Mouse (Mus musculus): ENCODE data around the gene Sprr2i. TPM values are rescaled to one million over a fixed set of nuclear protein-coding genes. Genes with fewer than 3 reads are reported as not detected.

The Sprr2i gene
- not detected for total RNA-seq (2021)
- long read RNA-seq, experiment 1 = 0 reads
- long read RNA-seq, experiment 2 = 0 reads

DNA sequence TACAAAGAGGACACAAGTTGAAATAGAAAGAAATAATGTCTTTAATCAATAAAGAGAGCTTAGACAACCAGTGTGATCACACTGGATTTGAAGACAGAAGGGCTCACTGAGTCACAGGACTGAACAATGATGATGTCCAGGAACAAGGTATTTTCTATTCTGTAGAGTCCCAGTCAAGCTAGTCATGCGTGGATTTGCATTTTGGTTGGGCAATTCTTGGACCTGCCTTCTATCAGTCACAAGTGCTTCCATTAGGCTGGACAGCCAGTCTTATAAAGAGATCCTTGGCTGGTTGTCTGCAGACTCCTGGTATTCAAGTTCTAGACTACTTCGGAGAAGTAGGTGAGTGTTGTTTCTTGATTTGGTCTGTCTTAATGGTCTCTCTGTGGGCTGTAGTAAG, at the start of gene Sprr2i:
Gene Sprr2i (plus strand): TSS at position 301 of the 400 bp plus-strand sequence.
- no peak for DNase-seq (ENCODE audit: low spot score in 2 of 2)

DNA sequence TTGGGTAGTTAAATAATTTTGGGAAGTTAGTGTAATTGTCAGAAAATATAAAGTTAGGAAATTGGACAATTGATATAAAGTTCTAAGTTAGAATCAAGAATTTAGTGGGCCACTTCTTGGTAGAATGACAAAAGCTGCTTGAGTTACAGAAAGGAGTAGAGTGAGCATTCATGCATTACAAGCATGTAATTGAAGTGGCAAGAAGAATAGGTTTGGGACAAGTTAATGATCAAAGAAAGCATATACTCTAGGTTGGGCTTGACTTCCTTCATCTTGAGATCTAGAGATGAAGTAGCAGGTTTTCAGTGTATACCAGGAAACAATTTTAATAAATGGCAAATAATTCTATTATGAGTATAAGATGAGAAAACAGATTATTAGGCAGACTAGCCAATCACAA, 46.2 kb upstream of the Sprr2i start:
- DNase-seq (ENCODE audit: low spot score in 2 of 2) = no peak

- no peak for DNase-seq (ENCODE audit: low spot score in 2 of 2)
Observed at GRCm38 (mm10) chr3:92364887-92365286, 42.9 kb upstream of the Sprr2i start, which contains the start of gene Sprr2f. TSS of gene Sprr2f (plus strand) at chr3:92365187.

DNA sequence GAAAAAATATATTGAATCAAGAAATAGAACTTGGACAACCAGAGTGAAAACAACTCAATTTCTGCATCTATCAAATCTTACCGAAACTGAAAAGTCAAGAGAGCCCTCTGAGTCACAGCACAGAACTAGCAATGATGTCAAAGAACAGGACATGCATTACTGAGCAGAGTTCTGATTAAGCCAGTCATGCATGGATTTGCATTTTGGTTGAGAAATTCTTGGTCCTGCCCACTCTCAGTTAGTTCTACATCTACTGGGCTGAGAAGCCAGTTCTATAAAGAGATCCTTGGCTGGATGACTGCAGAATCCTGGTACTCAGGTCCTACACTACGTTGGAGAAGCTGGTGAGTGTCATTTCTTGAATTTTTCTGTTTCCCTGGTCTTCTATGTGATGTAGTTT, 34.2 kb upstream of the Sprr2i start:
- DNase-seq (ENCODE audit: low spot score in 2 of 2) = no peak

DNA sequence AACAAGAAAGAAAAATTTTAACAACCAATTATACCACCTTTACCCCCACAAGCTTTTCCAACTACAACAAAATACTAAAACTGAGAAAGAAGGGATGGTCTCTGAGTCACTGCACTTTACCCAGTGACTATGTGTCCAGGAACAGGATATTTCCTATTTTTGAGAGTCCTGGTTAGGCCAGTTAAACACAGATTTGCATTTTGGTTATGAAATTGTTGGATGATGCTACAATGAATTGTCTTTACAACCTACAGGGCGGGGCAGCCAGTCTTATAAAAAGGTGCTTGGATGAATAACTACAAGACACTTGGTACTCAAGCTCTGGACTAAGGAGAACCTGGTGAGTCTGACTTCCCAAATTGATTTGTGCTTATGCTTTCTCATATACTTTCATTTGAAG, 22.4 kb upstream of the Sprr2i start, which contains the start of gene Sprr2h:
Gene Sprr2h (plus strand): TSS at position 301 of the 400 bp plus-strand sequence.
- no peak for DNase-seq (ENCODE audit: low spot score in 2 of 2)

GRCm38 (mm10) chr3:92394301-92394700, 13.5 kb upstream of the Sprr2i start:
- no peak for DNase-seq (ENCODE audit: low spot score in 2 of 2)

DNA sequence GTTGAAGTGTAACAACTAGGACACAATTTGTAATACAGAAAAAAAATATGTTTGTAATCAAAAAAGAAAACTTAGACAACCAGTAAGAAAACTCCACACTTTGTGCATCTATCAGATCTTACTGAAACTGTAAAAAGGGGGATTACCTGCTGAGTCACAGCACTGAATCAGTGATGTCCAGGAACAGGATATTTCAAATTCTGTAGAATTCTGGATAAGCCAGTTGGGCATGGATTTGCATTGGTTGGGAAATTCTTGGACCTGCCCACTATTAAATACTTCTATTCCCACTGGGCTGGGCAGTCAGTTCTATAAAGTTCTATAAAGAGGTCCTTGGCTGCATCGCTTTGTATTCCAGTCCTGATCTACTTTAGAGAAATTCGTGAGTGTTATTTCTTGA, 10.0 kb downstream of the Sprr2i start, which contains the start of gene Sprr2j-ps:
Gene Sprr2j-ps (plus strand): TSS at position 301 of the 400 bp plus-strand sequence.
- DNase-seq (ENCODE audit: low spot score in 2 of 2) = no peak

DNA sequence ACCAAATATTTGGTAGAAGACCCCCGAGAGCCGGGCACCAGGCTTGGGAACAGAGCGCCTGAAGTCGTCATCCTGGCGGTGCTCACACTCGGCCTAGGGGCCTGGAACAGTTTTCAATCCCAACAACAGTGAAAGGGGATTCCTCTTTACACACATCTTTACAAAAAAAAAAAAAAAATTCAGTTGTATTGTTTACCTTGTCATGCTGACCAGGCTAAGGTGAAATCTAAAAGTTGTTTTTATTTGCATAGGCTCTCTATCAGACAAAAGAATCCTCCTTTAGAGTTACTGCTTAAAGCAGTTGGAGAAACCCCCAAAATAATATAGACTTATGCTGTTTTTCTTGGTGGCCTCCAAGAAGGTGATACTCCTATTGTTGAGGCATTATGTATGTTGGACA, 21.5 kb downstream of the Sprr2i start, which contains the start of gene Gm9774:
Gene Gm9774 (minus strand): TSS at position 101 of the 400 bp plus-strand sequence.
- no peak for DNase-seq (ENCODE audit: low spot score in 2 of 2)

GRCm38 (mm10) chr3:92432282-92432681, 24.5 kb downstream of the Sprr2i start, which contains the start of gene Sprr2k:
TSS of gene Sprr2k (plus strand) at chr3:92432582.
- no peak for DNase-seq (ENCODE audit: low spot score in 2 of 2)

DNA sequence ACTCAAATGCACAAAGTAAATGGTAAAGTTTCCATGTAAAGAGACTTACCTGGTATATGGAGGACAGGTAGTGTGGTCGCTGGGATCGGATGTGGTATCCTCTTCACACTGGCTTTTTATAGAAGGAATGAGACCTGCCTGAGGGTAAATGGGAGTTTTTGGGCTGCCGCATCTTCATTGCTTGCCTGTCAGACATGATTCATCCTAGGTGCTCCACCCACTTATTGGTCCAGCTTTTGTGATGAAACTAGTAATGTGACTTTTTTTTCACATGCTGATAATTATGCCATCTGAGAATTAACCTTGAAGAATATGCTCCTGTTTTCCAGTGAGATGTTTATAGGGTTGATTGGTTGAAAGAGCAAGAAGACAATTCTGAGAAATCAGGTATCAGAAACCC, 30.9 kb downstream of the Sprr2i start, which contains the start of gene Sprr1b:
Gene Sprr1b (minus strand): TSS at position 101 of the 400 bp plus-strand sequence.
- no peak for DNase-seq (ENCODE audit: low spot score in 2 of 2)

DNA sequence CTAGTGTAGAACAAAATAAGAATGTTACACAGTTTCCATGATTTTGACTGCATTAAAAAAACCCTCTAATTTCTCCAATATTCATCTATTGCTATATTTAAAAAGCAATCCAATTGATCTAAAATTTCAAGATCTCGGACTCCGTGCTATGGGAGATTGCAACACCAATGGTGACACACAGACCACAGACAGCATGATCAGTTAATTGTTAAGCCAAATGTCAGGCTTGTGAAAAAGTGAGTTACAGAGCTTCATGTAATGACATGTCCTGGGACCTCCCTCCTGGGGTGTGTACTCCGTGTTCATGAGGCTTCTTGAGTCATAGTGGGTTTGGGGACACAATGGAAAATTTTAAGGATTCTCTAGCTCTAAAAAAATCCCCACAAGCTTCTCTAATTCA, 32.4 kb downstream of the Sprr2i start:
- DNase-seq (ENCODE audit: low spot score in 2 of 2) = no peak

DNA sequence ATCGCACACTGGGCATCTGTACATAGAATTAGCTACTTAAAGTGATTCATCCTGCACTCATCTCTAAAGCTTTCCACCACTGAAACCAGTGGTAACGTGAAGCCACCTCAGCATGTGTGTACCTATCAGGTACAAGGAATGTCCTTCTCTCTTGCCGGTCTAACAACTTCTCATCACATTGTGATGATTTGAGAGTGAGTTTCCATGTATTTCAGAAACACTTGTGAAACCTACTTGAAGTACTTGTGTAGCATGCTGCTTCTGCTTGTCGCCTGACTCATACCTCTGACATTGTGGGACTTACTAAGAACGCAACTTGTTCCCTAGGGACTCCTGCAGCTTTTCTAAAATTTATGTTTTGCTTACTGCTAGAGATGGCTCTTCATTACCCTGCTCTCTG, 47.4 kb downstream of the Sprr2i start:
- no peak for DNase-seq (ENCODE audit: low spot score in 2 of 2)

DNA sequence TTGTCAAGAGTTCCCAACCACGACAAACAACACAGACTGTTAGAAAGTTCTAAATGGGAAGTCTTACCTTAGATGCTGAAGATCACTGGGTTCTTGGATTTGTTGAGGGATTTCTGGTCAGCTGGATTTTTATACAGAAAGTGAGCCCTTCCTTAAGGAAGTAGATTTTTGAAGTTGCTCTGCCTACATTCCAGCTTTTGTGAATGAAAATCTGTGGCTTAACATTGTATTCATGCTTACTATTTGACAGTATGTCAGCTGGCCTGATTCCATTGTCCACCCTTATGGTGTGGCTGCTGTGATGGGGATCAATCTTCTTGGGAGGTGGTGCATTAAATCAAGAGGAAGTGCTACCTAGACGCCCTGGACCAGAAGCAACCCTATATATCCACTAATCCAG, 50.8 kb downstream of the Sprr2i start, which contains the start of gene Sprr3:
Gene Sprr3 (minus strand): TSS at position 101 of the 400 bp plus-strand sequence.
- DNase-seq (ENCODE audit: low spot score in 2 of 2) = no peak

Other genes with a start within 250 kb of the Sprr2i start
- not detected for gene Sprr2a1, start 192.2 kb upstream of the Sprr2i start, total RNA-seq (2021)
- not detected for gene Sprr2a2, start 192.1 kb upstream of the Sprr2i start, total RNA-seq (2021)
- not detected for gene Sprr2a3, start 122.6 kb upstream of the Sprr2i start, total RNA-seq (2021)
- not detected for gene Sprr2b, start 91.4 kb upstream of the Sprr2i start, total RNA-seq (2021)
- not detected for gene Sprr2d, start 68.9 kb upstream of the Sprr2i start, total RNA-seq (2021)
- gene Sprr2e, start 55.8 kb upstream of the Sprr2i start, total RNA-seq (2021) = not detected
- gene Sprr2f, start 42.8 kb upstream of the Sprr2i start, total RNA-seq (2021) = not detected
- gene Sprr2h, start 22.3 kb upstream of the Sprr2i start, total RNA-seq (2021) = not detected
- not detected for gene Sprr2j-ps, start 10.1 kb downstream of the Sprr2i start, total RNA-seq (2021)
- 10 to 100 TPM in 1 of 2 experiments, 1 to 10 TPM in 1; 9.3 to 12.2 TPM for gene Gm9774, start 21.4 kb downstream of the Sprr2i start, total RNA-seq (2021)
- not detected for gene Sprr2k, start 24.6 kb downstream of the Sprr2i start, total RNA-seq (2021)
- not detected for gene Sprr1b, start 30.8 kb downstream of the Sprr2i start, total RNA-seq (2021)
- not detected for gene Sprr3, start 50.7 kb downstream of the Sprr2i start, total RNA-seq (2021)
- under 1 TPM; 0.39 to 0.68 TPM for gene Sprr1a, start 77.9 kb downstream of the Sprr2i start, total RNA-seq (2021)
- gene Sprr4, start 92.5 kb downstream of the Sprr2i start, total RNA-seq (2021) = not detected
- not detected for gene 2310046K23Rik, start 126.5 kb downstream of the Sprr2i start, total RNA-seq (2021)
- gene Ivl, start 165.7 kb downstream of the Sprr2i start, total RNA-seq (2021) = not detected
- gene Smcp, start 181.0 kb downstream of the Sprr2i start, total RNA-seq (2021) = not detected
- not detected for gene 2210017I01Rik, start 199.5 kb downstream of the Sprr2i start, total RNA-seq (2021)
- gene Lce6a, start 213.7 kb downstream of the Sprr2i start, total RNA-seq (2021) = not detected
- not detected for gene Lce1a1, start 240.3 kb downstream of the Sprr2i start, total RNA-seq (2021)
- not detected for gene Lce1b, start 248.9 kb downstream of the Sprr2i start, total RNA-seq (2021)

Data from adrenal gland, postnatal 4 days (tissue).